Mouse (Mus musculus): ENCODE data around the gene Cdca7l. TPM values are rescaled to one million over a fixed set of nuclear protein-coding genes. Genes with fewer than 3 reads are reported as not detected.
"Not testable (repeated sequence)": the region's sequence is repeated elsewhere in the genome, so short reads cannot be mapped to it uniquely, and the experiment has no call there.

Gene Cdca7l
- total RNA-seq (2021) = under 1 TPM; 0.74 to 0.81 TPM
- long read RNA-seq, experiment 1, partial matches to known transcripts = 0 of 5 reads
- long read RNA-seq, experiment 1, other reads (novel, unspliced or antisense) = 5 of 5 reads
- long read RNA-seq, experiment 2, partial matches to known transcripts = 0 of 4 reads
- long read RNA-seq, experiment 2, other reads (novel, unspliced or antisense) = 1 of 4 reads

DNA sequence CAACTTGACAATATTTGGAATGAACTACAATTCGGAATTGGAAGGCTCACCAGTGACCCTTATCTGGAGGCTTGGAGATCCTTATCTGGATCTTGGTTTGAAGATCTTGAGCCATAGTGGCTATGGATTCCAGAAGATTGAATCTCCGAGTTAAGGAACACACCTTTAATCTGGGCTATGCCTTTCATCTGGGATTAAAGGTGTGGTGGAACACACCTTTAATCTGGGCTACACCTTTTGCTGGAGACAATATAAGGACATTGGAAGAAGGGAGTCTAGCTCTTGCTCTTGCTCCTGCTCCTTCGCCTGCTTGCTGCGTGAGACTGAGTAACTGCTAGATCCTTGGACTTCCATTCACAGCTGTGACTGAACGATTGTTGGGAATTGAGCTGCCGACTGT is at the start of gene Cdca7l:
Gene Cdca7l, plus strand, starts transcription at position 301 of the 400 bp plus-strand sequence.
- intact Hi-C loops (cut with DNase I); DNase-seq (ENCODE audit: low spot score in 2 of 2): not testable (repeated sequence)

DNA sequence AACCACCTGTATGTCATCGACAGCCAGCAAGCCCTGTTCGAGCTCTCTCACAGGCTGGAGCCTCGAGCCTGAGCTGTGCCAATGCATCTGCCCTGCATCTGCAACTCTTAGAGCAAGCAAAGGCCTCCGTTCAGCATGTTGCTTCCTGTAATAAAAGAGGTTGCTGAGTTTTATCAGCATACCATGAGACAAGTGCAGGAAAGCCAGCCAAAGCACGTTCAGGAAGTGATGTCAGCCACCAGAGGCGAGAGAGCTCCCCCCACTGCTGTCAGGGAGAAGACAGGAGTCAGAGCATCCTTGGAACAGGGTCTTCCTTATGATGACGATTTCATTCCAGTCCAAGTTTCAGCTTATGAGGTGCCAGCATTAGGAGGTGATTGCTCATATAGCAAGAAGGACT is 48.1 kb upstream of the Cdca7l start:
- DNase-seq (ENCODE audit: low spot score in 2 of 2) = no peak
- intact Hi-C loops (cut with DNase I) = no loop called here

DNA sequence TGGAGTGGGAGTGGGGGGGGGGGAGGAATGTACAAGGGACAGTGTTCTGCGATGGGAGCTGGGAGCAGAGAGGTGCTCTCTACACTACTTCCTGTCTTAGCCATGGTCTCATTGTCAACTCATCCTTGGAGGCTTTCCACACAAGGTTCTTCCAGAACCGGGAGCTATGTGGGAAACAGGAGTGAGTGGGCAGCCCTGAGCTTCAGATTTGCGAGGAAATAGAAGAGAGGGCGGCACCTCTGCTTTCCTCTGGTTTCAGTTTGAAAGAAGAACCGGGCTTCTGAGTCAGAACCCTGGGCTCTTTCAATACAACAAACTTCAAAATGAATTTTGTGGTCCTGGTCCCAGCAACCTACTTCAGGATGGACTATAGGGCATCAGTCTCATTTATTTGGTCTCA is 43.7 kb upstream of the Cdca7l start:
- intact Hi-C loops (cut with DNase I) = loop anchor here (5.0 kb wide), 1 partner anchor 173 kb away; no protein-coding TSS in a partner anchor
- DNase-seq (ENCODE audit: low spot score in 2 of 2) = no peak

DNA sequence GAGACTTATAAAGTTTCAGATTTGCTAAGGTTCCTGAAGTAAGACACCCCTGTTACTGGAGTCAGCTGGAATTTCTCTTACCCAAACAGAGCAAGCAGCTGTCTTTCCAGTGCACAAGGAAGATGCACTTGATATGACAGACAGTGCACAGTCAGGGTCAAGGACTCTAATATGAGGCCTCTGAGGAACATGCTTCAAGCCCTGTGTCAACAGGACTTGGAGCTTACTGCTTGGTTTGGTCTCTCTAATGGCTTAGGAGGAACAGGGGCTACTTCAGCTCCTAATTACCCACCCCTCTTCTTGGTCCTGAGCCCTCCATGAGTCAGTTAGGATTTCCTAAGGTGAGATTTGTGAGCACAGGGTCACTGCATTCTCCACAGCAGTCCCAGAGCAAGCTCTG is 43.2 kb upstream of the Cdca7l start:
- intact Hi-C loops (cut with DNase I) = loop anchor here (5.0 kb wide), 1 partner anchor 174 kb away; no protein-coding TSS in a partner anchor
- no peak for DNase-seq (ENCODE audit: low spot score in 2 of 2)

DNA sequence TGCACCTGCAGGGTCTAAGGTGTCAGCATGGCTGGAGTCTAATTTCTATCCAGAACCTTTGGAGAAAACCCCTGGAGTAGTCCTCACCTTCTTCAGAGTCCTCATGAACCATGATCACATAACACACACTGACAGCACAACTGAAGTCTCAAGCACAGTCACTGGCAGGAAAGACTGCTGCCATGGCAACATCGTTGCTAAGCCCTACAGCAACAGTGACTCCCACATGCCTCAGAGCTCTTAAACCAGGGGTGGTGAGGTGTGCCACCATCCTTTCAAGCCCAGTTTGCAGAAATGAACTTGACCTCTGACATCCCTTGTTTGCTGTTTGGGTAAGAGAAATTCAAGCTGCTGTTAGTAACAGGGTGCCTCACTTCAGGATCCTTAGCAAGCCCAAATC is 42.4 kb upstream of the Cdca7l start:
- intact Hi-C loops (cut with DNase I) = loop anchor here (5.0 kb wide), 1 partner anchor 174 kb away; no protein-coding TSS in a partner anchor

DNA sequence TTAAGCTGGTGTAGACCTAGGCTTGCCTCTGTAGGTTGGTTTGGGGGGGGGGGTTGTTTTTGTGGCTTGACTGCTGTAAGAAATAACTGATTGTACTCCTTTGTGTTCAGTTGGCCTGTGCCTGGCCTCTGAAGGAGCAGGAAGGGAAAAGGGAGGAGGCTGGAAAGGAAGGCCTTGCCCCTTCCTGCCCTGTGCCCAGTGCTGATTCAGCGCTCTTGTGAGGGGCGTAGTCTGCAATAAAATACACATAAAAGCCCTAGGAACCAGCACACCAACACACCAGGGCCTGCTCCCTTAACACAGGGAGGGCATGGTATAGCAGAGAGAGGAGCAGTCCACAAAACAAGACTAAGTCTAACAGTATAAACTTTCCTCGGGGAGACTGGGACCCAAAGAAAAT is 40.8 kb upstream of the Cdca7l start:
- intact Hi-C loops (cut with DNase I) = loop anchor here (5.0 kb wide), 1 partner anchor 176 kb away; no protein-coding TSS in a partner anchor
- no peak for DNase-seq (ENCODE audit: low spot score in 2 of 2)

More for the DNA sequence above, 42.4 kb upstream of the Cdca7l start:
- peak; percentile 66 to 71 for DNase-seq (ENCODE audit: low spot score in 2 of 2)

DNA sequence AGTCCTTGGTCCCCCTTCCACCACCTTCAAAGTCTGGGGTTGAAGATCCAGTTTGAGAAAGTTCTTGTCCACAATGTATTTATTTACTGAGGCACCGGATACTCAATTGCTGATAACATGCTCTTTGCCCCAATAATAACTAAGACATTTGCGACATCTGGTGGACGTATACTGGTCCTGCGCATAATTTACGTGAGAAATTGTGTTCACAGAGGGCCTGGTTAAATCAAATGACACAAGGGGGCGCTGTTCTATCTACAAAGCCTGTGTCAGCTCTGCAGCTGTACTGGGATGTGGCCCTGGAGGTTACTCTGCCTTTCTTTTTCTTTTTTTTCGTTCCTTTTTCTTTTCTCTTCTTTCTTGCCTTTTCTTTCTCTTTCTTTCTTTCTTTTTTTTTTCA is 39.2 kb upstream of the Cdca7l start:
- intact Hi-C loops (cut with DNase I) = loop anchor here (5.0 kb wide), 2 partner anchors 178 to 378 kb away; no protein-coding TSS in a partner anchor
- peak; percentile 85 to 94 for DNase-seq (ENCODE audit: low spot score in 2 of 2)

DNA sequence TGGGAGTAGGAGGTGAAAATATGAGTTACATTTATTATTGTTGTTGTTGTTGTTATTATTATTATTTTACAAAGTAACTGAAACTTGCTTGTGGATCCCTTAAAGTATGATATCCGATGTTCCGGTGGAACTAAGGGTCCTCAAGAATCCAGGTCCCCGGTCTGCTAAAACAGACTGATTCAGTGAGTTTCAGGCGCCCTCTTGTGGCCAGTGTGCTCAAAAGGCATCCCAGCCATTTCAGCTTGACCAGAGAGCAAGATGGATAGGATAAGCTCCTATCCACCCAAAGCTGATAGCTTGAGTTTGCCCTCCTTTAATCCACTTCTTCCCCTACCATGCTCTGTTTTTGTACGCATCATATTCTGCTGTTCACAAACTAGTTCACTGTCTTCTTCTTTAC is 35.0 kb upstream of the Cdca7l start:
- DNase-seq (ENCODE audit: low spot score in 2 of 2) = peak; percentile 78 to 88
- intact Hi-C loops (cut with DNase I) = loop anchor here (5.0 kb wide), 1 partner anchor 382 kb away; no protein-coding TSS in a partner anchor

DNA sequence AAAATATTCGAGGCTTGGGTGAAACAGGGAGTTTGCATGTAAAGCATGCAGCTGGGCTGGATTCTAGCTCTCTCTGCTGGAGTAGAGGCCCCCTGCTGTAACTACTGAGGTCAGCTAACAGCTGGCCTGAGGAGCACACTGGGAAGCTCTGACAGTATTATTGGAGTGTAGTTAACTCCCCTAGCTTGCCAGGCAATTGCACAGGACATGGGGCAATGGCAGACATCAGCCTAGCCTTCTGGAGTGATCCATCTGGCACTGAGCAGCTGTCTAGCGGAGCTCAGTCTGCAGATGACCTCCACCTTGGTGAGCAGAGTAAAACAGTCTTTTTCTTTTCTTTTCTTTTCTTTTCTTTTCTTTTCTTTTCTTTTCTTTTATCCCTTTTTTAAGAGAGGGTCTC is 33.9 kb upstream of the Cdca7l start:
- intact Hi-C loops (cut with DNase I) = loop anchor here (1.0 to 5.0 kb wide), 2 partner anchors 82 to 367 kb away; no protein-coding TSS in a partner anchor
- DNase-seq (ENCODE audit: low spot score in 2 of 2) = no peak

DNA sequence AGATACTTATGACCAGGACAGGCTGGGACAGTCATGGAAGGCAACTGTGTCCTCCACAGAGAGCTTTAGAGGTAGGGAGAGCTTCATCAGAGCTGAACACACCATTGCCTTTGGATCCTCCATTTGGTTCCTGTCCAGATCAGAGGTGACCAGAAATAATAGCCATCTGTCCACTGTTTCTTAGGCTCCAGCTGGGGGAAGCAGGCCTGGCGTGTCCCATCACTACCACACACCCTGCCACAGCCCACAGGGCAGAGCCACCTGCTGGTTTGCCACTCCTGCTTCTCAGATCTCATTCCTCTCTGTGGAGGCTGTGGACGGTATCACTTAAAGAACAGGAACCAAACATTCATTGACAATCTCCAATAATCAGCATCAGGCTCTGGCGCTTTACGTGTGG is 32.9 kb upstream of the Cdca7l start:
- intact Hi-C loops (cut with DNase I) = loop anchor here (5.0 kb wide), 1 partner anchor 81 kb away; no protein-coding TSS in a partner anchor
- DNase-seq (ENCODE audit: low spot score in 2 of 2) = no peak

DNA sequence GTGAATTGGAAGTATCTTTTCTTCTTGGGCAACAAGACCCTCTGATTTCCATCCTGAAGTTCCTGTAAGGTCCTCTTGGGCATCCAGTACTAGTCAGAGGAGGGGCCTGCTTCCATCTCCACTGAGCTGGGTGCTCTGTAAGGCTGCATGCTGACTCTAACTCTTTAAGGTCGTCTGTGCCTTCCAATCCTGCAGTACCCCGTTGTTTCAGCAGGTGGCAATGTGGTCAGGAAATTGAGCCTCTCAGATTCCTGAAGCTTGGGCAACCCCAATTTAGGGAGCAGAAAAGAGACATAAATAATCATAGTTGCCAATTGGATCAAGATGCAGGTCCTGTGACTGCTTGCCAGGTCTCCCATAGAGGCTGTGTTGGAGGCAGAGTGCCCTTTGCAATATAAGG is 31.5 kb upstream of the Cdca7l start:
- DNase-seq (ENCODE audit: low spot score in 2 of 2) = peak; percentile 79 to 81
- intact Hi-C loops (cut with DNase I) = loop anchor here (5.0 kb wide), 1 partner anchor 80 kb away; no protein-coding TSS in a partner anchor

DNA sequence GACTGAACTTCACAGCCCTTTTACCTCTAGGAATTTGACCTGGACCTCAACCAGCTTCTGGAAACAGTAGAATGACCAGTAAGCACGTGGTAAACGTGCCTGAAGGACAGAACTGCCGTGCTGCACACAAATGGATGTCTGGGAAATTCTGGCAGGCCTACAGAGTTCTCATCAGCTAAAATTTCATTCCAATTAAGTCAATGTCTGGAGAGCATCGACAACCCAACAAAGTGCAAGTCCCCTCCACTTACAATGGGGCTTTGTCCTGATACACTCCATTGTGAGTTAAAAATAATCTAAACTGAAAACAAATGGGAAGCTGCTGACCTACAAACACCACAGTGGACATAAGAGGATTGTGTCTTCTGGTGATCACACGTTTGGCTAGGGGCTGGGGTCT is 27.2 kb upstream of the Cdca7l start:
- intact Hi-C loops (cut with DNase I) = no loop called here
- no peak for DNase-seq (ENCODE audit: low spot score in 2 of 2)

DNA sequence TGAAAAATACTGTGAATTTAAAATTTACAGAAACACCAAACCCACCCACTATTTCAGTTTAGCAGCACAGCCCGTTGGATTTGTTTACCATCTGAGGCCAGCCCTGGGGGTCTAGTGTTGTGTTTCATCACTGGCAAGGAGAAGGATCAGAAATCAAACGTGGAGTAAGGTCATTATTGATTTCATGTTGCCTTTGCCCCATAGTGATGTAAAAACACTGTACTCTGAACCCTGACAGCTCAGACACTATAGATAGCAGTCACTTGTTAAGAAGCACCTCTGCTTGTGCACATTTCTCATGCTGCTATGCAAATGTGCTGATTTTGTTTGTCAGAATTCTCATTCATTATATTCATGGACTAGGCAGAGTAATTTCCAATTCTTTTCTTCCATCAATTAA is 22.7 kb upstream of the Cdca7l start:
- intact Hi-C loops (cut with DNase I) = no loop called here
- DNase-seq (ENCODE audit: low spot score in 2 of 2) = no peak

DNA sequence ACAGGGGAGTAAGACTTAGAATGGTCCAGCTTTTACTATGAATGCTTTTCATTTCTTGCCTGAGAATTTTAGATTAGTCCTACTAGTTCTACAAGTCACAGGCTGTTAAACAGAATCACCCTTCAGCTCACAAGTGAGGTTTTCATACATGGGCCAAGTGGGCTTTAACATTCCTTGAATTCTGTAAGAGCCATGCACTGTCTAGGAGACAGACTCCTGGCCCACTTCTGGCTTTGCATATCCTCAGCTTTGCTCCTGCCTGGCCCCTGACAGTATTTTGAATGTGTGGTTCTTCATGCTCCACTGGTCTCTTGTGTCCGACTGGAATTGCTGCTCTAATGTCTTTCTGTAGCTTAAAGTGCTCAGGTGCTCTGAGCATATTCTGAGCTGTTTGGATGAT is 20.7 kb upstream of the Cdca7l start:
- intact Hi-C loops (cut with DNase I) = no loop called here
- no peak for DNase-seq (ENCODE audit: low spot score in 2 of 2)

DNA sequence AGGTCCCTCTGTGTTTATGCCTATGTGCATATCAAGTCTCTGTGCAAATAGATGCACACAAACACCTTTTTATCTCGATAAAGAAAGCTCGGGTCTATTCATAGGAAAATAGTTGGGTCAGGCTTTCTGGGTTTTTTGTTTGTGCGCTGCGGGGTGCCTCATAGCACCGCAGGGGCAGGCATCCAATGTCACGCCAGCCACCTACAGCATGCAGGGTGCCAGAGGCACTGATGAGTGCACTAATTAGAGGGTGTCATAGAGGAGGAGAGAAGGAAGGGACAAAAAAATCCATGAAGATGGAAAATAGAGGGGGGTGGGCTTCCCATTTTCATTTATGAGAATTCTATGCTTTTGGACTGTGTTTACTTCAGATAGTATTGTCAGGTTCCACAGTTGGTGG is 17.5 kb upstream of the Cdca7l start:
- intact Hi-C loops (cut with DNase I) = no loop called here

DNA sequence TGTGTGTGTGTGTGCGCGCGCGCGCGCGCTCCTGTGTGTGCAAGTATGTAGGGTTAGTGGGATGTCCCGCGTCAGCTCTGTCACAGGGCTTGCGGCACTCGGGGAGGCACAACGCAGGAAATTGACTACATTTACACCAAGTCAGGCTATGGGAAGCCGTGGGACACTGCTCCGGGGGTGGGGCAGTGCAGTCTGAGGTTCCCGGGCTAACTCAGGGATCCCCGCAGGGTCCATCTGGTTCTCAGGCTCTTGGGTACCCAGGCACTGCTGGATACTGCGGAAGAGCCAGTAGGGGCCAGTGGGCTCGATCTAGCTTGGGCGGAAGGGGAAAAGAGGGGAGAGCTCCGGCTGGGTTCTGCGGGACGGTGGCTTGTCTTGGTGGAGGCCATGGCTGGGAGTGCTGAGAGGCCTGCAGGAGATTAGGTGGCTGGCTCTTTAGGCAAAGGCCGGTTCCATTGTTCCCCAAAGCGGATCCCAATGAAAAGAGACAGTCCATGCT is 15.5 kb upstream of the Cdca7l start:
- DNase-seq (ENCODE audit: low spot score in 2 of 2) = no peak
- intact Hi-C loops (cut with DNase I) = no loop called here

More for the DNA sequence above, 17.5 kb upstream of the Cdca7l start:
- no peak for DNase-seq (ENCODE audit: low spot score in 2 of 2)

DNA sequence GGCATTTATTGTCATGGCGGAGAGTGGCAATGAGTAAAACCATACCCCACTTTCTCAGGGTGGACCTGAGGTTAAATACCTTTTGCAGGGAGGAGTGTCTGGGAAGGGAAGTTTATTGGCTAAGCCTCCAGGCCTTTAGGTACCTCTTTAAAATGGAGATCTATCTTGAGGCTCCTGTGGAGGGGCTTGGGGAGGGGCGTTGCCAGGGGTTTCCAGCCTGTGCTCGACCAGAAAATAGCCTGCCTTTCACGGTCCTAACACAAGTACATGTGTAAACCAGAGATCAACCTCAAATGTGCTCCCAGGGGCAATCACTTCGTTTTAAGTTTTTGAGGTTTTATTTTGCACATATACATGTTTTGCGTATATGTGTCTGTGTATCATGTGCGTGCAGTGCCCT is 15.1 kb upstream of the Cdca7l start:
- DNase-seq (ENCODE audit: low spot score in 2 of 2) = no peak
- intact Hi-C loops (cut with DNase I) = no loop called here

DNA sequence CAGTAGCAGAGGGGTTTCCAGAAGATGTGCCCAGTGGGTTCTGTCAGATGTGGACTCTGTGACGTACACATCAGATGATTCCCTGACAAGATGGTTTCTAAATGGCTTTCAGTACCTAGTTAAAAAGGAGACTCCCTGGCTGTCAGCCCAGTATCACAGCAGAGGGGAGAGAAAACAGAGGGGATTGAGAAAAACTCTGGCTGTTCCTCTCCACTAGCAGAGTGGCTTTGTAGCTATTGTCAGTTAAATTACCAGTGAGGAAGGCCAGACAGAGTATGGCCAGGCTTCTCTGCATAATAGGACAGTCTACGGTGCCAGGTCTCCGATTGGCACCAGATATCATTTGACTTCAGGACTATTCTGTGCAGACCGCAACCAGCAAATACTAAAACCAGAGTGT is 8.8 kb upstream of the Cdca7l start:
- intact Hi-C loops (cut with DNase I) = no loop called here
- no peak for DNase-seq (ENCODE audit: low spot score in 2 of 2)

DNA sequence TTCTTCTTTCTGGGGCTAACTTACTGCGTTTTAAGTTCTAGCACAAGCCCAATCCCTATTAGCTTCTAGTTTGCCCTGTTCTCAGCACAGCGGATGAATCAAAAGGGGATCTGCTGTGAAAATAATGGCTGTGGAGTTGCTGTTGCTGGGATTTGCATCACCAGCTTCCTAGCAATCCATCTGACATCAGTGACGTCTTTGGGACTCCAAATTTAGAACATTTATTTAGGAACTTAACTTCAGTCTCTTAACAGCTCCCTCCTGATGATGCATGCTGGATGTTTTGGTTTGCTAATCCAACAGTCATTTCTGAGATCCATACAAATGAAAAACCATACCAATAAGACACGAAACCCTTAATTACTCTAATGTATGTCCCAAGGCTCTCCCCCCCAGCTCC is 1.5 kb downstream of the Cdca7l start:
- DNase-seq (ENCODE audit: low spot score in 2 of 2) = peak in 1 of 2 experiments; percentile 23
- intact Hi-C loops (cut with DNase I) = no loop called here

DNA sequence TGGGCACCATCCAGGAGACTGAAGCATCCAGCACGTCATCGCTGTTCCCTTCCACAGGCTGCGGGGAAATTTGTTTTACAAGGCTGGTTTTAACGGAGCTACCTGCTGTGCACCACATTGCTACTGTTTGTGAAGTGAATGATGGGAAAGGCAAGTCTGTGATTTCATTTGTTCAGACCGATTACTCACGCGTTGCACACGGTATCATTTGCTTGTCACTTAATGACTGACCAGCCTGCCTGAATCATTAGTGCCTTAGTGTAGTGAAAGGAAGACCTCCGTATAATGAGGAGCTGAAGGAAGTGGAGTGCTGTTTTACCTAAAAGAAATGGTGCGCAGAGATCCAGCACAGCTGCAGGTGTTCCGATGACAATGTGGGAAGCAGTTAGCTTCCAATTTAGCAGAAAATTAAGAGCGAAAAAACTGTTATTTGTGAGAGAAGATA is 1.9 kb downstream of the Cdca7l start:
- DNase-seq (ENCODE audit: low spot score in 2 of 2) = peak in 1 of 2 experiments; percentile 21
- intact Hi-C loops (cut with DNase I) = no loop called here

DNA sequence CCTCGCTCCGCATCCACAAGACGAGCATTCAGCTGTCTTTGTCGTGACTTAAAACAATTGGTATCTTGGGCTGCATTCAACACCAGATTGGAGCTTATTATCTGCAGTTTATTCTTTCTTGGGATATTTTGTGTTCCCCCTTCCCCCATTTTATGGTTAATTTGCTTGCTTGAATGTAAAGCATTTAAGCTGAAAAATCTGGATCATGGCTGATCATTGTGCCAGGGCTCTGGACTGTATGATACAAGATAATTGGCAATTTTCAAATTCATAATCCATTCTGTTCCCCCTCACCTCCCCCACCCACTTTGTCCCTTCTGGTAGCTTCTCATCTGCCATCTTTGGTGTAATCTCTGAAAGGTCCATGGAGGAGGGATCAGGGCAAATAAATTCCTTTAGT is 2.4 kb downstream of the Cdca7l start:
- intact Hi-C loops (cut with DNase I) = no loop called here
- DNase-seq (ENCODE audit: low spot score in 2 of 2) = no peak
